Mouse (Mus musculus): ENCODE measurements around the gene Atp4b.
A peak's percentile ranks its signal among the peaks of the same experiment; 100 is the strongest.

- TF ChIP-seq CTCF (IDR thresholded peaks at IDR 0.05; ENCODE audit: control insufficient read depth, insufficient read depth, insufficient read length) (peak; percentile 72), MAX (IDR thresholded peaks at IDR 0.05) (no peak)
Measured at GRCm38 (mm10) chr8:13411597-13411996, 15.0 kb upstream of the Atp4b start.
